Mouse (Mus musculus): ENCODE measurements at regions not wholly inside any gene's neighbourhood (a gene's known extent, or its start where the extent isn't known, plus 50 kb on each side); places are given as distances from the start of the nearest gene placed in this dataset.

DNA sequence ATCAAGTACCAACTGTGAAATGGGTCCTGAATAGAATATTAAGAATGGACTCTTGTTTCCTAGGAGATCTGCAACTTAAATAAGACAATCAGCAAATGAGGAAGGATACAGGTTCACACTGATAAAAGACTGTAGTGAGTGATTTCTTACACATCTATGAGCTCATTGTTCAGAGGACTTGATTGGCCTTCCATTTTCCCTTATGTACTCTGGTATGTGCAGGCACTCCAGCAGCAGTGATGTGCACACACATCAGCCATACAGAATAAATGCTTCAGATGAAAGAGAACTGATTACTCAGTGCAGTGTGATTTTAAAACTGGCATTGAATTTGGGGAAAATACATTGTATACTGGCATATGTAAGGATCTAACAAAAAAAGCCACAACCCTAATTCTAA lies 636.8 kb upstream of the Stxbp6 start:
- no peak for TF ChIP-seq CTCF (IDR thresholded peaks at IDR 0.05; ENCODE audit: low read depth)
- TF ChIP-seq EP300 (optimal IDR thresholded peaks at IDR 0.05): no peak
